Mouse (Mus musculus) adrenal gland, adult 2 months (tissue): ENCODE data around the gene Rpl38. TPM values are rescaled to one million over a fixed set of nuclear protein-coding genes. Genes with fewer than 3 reads are reported as not detected.
A peak's percentile ranks its signal among the peaks of the same experiment; 100 is the strongest.

Experiments
- DNase-seq: peaks from one replicate; pipeline ENCODE4 v3.0.0; 2021
- polyA plus RNA-seq: library from polyadenylated mRNA; depleted of rRNA; stranded (reverse); fragments of >200 nt; gene quantifications from 2 replicates; pipeline ENCODE4 v1.2.3, GENCODE M21; 2012
- total RNA-seq, 2 experiments: library from RNA; stranded (reverse); gene quantifications; 2 replicates each; pipeline ENCODE4 v1.2.3; 2021

Rpl38 gene
- total and polyA plus RNA-seq, 3 experiments = 64.3 to 1,186 (median 1,183) TPM

DNA sequence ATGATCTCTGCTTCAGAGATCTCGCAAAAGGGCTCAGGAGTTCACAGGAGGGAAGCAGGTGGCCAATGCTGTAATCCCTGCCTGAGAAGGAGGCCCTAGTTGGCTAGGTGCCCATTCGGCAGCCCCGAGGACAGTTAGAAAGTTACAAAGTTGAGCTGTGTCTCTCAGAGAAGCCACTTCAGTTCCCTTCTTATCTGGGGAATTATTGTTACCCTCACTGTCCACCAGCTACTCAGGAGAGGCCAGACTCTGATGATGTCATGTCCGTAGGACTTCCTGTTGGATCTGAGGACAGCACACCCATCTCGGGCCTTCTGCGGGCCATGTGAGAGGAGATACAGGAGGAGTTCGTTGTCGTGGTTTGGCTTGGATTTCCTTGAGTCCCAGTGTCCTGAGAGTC is 11.3 kb downstream of the Rpl38 start:
- peak; percentile 65 for DNase-seq

DNA sequence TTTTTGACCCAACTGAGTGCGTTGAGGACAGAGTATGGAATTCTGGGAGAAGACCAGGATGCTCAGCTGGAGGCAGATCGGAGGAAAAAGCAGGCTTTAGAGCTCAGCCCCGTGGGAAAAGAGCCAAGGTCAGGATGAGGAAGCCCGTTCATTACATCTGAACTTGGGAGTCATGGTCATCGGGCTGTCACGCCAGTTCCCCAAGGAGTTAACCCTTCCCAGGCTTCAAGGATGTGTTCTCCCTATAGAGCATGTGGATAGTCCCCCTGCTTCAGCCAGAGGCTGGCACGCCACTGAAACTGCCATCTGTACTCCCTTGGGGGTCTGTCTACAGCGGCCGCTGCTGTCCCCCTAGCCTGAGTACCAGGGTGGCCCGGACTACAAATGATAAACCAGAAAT is 12.0 kb downstream of the Rpl38 start:
- DNase-seq = peak; percentile 88

DNA sequence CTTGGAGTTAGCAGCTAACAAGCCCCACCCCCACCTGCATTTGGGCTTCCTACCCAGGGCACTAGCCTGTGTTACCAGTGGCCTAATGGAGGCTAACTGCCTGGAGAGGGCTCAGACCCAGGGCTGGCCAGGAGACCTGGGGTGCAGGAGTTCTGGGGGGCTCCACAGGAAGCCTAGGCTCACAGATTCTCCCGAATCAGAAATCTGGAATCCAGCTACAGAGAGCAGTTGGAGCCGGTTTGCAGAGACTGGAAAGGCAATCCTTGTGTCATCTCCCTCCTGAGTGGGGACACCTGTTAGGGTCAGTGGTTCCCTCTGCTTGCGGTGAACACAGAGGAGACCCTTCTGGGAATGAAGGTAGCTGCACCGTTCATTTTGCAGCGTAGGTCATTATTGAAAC is 12.7 kb downstream of the Rpl38 start:
- DNase-seq = no peak

DNA sequence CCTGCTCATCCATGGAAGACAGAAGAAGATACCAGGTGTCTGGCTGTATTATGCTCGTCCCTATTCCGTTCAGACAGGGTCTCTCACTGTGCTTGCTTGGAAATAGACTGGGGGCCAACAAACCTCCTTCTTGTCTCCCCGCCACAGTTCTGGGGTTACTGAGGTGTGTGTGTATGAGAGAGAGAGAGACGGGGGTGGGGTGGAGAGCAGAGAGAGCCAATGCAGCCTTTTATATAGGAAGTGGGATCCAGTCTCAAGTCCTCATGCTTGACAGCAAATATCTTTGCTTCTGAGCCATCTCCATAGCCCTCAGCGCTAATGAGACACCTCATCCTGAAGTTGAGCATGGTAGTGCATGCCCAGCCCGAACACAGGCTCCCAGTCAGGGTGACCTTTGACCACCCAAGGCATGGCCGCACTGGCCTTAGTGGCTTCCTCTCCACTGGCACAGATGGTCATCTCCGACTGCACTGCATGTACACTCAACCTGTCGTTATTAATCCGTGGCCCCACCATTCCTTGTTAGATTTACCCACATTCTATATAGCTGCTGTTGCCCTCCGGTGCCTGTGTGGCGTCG is 14.1 kb downstream of the Rpl38 start:
- no peak for DNase-seq

DNA sequence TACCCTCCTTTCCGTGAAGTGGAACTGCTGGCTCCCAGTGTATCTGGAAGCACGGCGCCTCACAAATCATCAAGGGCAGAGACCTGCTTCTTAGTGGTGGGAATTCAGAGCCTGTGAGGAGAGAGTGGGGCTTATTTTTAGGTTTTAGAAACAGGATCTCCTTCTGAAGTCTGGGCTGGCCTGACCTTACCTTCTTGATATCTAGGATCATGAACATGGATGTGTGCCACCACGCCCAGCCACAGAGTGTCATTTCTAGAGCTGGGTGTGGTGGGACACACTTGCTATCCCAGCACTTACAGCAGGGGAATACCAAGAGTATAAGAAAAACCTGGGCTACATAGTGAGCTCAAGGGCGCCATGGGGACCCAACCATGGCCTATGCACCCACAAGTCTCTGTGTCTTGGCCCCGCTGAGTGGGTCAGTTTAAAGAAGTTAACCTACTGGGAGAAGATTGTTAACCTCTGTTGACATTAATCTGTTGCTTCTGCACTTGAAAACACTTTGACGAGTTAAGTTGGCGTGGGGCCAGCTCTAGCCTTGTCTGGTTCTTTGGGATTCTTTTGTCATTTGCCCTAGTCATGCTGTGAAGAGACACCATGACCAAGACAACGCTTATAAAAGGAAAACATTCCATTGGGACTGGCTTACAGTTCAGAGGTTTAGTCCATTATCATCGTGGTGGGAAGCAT is 14.9 kb downstream of the Rpl38 start:
- no peak for DNase-seq

DNA sequence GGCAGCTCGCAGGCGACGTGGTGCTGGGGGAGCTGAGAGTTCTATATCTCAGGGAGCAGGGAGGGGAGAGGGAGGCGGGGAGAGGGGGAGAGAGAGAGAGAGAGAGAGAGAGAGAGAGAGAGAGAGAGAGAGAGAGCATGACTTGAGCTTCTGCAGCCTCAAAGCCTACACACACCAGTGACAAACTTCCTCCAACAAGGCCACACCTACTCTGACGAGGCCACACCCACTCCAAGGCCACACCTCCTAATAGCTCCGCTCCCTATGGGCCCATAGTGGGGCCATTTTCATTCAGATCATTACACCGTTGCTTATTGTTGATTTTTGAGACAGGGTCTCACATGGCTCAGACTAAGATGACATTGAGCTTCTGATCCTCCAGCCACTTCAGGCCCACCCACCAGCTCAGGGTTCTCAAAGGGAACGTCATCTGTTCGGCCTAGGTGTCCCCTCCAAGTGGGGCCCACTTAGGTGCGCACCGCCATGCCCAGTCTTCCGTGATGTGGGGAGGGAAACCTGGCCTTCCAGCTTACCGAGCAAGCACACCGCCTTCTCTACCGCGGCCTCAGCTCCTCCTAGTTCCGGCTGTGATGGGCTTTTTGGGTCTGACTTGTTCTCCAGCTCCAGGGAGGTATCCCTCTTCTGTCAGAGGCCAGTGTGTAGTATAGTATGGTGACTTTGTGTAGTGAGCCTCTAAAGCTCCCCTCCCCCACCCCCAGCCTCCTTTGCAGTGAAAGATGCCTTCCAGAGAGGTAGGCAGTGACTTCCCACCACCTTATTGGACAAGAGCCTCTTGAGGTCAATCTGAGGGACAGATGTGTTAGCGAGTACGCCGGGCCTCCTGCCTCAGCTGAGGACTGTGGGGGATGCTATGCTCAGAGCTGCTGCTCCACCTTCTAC is 15.6 kb downstream of the Rpl38 start:
- DNase-seq = no peak

DNA sequence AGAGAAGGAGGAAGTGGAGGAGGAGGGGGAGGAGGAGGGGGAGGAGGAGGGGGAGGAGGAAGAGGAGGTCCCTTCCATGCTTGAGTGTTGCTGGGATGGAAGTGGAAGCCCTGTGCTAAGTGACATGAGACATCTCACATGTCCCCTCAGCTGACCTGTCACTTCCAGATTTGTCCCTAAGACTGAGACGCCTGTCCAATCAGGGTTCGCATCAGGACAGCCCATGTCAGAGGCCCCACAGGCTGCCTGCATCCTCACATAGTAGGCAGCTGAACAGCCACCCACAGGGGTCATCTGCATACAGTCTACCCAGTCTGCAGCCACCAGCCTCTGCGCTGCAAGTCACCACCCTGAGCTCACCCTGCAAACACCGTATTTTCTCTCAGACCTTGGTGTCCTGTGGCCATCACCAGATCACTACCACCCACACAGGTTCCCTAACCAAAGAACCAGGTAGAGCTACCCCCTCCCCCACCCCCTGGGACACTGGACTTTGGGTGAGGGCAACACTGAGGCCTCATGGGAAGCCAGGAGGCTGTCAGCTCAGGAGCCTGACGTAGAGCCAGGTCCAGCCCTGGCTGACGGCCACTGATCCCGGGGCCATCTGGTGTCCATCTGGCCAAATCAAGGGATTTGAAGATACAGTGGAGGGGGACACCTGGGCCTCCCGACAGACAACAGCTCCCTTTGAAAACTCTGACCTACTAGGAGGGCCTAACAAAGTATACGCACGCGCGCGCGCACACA is 16.5 kb downstream of the Rpl38 start:
- DNase-seq = peak; percentile 52

DNA sequence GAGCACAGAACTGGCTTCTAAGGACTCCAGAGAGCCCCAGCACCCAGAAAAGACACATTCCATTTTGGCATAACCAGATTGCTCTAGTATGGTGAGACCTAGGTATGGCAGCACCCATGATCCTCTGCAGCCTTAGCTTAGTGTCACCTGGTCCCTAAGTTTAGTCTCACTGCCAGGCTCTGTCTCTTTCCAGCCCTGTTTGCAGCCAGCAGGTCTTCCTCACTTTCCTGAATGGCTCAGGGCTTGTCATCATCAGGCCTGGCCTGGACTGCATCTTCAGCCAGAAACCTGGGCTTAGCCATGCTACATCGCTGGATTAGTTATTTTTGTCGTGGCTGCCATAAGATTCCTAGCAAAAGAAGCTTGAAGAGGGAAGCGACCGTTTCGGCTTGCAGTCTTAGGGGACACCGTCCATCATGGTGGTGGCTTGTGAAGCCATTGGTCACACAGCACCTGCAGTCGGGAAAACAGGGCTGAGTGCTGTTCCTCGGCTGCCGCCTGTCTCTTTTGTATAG is 17.3 kb downstream of the Rpl38 start:
- DNase-seq = no peak

DNA sequence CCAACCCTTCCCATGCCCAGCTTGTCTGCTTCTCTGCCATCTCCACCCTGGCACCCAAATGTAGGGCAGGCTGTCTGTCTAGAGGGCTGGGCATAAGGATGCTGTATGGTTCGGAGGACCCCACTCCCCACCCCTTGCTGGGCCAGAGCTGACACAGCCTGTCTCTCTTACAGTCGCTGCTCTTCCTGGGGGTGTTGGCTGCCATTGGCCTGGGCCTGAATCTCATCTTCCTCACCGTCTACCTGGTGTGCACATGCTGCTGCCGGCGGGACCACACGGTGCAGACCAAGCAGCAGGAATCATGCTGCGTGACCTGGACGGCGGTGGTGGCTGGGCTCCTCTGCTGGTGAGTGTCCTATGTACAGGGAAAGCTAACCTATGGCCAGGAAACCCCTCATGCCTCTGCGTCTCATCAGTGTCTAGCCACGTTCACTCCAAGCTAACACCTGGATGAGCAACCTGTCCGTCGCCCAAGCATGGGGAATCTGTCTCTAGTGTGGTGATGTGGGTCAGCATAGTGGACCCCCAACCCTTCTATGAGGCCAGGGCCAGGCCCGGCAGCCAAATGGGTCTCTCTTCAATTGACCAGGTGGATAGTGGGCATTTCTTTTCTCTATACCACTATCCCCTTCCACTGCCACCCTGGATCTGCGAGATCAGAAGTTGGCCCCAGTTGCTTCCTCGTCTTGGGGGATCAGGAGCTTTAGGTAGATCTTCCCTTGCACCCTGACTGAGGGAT is 18.1 kb downstream of the Rpl38 start:
- DNase-seq = no peak

DNA sequence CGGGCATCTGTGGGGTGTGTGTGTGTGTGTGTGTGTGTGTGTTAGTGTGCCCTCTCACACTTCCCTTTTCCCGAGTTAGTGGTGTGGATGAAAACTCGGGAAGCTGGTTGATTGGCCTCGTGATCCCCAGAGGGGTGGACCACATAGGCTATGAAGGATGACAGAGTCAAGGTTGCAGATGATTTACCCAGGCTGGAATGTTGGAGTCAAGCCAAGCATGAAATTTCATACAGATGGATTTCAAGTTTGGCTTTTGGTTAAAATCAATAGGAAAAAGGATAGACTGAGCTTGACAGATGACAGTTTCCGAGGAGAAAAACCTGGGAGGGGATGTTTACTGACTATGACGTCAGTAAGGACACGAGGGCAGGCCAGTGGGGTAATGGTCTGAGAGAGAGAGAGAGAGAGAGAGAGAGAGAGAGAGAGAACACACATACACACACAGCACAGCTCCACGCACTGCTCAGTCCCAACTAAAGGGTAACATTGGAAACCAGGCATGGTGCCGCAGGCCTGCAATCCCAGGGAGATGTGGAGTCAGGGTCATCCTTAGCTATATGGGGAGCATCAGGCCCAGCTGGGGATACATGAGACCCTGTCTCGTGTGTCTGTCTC is 19.4 kb downstream of the Rpl38 start:
- DNase-seq = peak; percentile 74

DNA sequence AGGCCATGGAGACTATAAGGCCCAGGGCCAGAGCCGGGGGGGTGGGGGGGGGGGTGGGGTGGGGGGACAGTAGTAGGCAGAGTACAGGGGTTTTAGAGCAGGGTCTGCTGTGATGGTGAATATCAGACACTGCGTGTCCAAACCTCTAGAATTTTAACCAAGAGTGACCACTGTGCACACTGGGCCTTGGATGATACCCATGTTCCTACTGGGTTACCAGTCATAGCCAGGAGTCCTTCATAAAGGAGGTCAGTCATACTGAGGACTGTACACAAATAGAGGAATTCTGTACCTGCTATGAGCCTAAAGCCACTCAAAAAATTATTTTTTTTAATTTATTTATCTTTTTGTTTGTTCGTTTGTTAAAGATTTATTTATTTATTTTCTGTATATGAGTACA is 20.4 kb downstream of the Rpl38 start:
- no peak for DNase-seq

DNA sequence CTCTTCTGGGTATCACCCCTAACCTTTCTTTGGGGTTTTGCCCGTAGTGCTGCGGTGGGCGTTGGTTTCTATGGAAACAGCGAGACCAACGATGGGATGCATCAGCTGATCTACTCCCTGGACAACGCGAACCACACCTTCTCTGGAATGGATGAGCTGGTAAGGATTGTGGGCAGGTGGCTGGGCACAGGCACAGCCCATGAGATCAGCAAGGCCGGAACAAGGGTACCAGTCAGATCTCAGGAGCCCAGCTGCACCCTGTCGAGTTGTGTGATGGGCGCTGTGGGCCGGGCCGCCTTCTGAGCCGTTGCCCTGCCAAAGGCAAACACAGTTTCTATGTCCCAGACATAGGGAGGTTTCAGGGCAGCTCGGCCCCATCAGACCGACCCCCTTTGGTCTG is 21.9 kb downstream of the Rpl38 start:
- DNase-seq = no peak

DNA sequence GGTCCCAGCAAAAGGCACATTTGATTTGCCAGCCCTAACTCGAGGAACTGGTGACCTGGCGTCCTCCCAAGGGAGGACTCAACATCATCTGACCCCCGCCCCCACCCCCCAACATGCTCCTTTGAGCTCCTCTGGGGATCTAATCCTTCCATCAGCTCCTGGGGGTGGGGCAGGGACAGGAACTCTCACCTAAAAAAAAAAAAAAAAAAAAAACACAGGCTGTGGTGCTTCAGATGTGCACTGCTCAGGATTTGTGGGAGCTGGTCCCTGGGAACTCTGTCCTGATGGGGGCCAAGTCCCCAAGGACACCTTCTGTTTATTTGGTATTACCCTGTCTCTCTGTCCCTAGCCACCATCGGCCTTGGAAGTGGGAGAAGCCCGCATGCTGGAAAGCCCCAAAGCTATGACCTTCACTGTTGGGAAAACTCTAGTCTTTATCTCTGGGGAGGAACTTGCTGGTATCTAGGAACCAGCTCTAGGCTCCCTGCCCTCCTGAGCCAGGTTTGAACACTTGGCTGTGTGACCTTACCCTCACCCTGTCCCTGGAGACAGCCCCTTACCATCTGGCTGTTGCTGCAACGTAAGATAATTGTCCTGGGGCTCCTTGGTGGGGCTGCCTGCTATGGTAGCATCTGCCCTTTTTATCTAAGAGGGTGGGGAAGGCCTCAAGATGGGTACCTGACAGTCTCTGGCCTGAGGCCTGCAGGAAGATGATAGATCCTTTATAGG is 23.3 kb downstream of the Rpl38 start:
- peak; percentile 86 for DNase-seq

DNA sequence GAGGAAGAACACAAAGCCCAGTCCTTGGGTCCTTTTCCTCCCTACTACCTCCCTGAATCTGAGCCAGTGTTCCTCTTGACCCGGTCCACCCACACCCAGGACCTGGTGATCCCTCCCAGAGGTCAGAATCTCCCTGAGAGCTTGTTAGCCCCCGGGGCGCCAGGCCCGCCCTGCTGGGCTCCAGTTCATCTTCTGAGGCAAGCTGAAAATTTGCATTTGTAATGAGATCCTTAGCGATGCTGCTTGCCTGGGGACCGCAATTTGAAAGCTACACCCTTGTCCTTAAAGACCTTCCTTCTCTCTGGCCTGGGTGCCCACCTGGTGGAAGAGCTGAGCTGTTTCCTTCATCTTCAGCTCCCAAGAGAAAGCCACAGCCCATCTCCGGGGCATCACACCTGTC is 24.3 kb downstream of the Rpl38 start:
- DNase-seq = no peak

DNA sequence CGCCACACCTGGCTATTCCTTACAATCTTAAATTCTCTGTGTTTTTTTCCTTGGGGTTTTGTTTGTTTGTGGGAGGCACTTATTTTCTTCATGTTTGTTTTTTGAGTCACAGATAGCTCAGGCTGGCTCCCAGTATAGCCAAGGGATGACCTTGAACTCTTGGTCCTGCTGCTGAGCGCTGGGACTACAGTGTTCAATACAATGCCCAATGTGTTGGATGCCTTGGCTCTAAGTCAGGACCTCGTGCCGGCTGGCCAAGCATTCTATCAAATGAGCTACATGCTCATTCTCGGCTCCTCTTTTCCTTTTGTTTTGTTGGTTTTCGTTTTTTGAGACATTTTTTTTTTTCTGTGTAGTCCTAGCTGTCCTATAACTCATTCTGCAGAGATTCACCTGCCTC is 25.1 kb downstream of the Rpl38 start:
- no peak for DNase-seq

DNA sequence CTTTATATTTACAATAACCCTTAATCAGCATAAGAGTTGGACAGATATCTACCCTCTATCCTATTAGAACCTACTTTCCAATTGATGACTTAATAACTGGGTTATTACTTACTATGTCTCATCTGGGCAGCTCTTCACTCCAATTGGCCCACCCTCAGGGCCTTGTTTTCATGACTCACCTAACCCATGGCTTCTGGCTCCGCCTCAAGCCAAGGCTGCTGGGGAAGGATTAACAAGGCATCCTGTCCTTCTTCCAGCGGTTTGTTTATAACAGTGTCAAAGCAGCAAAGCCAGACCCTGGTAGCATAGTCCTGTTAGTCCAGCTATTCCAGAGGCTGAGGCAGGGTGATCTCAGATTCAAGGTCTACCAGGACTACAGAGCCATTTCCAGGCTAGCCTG is 26.1 kb downstream of the Rpl38 start:
- peak; percentile 90 for DNase-seq

DNA sequence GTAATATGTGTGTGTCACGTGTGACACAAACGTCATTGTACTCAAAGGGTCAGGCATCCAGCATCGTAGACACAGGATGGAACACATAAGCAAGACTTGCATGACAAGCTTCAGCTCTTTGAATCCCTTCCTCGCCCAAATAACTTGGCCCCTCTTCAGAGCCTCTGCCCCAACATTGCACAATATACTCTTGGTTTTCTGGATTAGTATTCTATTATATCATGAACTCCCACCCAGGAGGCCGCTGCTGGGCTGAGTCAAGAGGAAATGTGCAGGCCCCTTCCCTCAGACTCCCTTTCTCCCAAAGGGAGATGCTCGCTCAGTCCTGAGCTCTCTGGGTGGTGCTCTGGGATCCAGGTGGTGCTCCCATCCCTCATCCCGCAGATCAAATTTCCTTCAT is 30.2 kb downstream of the Rpl38 start:
- DNase-seq = no peak

DNA sequence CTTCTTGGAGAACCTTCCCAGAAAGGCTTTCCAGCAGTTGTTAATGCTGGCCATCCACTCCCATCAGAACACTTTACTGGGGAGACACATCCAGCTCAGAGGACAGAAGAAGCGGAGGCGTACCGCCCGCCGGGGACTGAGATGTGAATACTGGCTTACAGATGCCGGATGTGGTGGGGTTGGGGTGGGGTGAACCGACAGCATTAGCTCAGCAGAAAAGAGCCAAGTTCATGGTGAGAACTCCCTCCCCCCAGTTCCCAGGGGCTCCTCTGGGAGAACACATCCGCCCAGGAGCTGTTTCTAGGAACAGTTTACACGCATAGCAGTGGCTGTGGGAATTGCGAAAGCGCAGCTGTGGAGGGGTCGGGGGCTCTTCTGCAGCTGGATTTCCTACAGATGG is 31.2 kb downstream of the Rpl38 start:
- no peak for DNase-seq

DNA sequence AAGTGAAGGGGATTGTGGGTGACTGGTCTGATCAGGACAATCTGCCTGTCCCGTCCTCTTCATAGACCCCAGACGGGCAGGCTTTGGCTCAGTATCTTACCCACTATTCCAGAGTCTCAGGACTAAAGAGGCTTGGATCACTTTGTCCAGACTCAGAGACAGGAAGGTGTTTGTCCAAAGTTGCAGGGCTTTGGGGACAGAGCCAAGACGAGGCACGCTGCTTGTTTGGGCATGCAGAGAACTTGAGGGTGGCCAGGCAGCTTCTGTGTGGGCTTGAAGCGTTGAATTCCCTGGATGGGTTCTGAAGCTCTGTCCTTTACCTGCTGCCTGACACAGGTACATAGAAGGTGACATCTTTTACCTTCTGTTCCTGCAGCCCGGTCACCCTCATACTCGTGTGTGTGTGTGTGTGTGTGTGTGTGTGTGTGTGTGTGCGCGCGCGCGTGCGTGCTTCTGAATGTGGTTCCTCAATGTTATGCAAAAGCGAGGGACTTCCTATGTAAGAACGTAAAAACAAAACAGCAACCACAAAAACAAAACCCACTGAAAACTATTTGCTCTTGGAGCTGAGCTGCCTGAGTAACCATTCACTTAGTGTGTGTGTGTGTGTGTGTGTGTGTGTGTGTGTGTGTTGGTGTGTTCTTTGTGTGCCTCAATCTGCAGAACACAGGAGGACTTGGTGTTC is 34.1 kb downstream of the Rpl38 start:
- no peak for DNase-seq

DNA sequence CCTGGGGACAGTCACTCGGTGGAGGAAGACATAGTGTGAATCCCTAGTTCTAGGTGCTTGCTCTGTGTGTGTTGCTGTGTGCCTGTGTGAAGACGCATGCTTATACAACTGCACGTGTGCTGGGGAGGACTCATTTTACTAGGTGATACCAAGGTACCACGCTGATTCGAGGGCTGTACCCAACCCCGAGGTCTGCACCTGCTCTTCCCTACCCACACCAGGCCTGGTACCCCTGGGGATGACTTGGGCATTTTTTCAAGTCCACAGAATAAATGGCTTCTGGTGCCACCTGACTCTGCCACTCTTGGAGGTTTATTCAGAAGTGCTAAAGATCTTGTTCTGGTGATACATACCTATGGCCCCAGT is 34.7 kb downstream of the Rpl38 start:
- DNase-seq = no peak
